Mouse (Mus musculus) gastrocnemius, postnatal 4 days (tissue): Measurements from ENCODE around the gene Gm28230. TPM values are rescaled to one million over a fixed set of nuclear protein-coding genes. Genes with fewer than 3 reads are reported as not detected.

ENCODE experiments used
- DNase-seq, 2 experiments: peaks; one replicate each; pipeline ENCODE4 v3.0.0; 2021 to 2022; ENCODE audit warnings: low spot score in 2 of 2, mixed read lengths in 2 of 2
- long read RNA-seq, 2 experiments: library from polyadenylated mRNA; stranded (forward); transcript quantifications; one replicate each; pipeline ENCODE4 v2.0.0; 2021
- total RNA-seq, 2 experiments: library from RNA; stranded (reverse); gene quantifications; 2 replicates each; pipeline ENCODE4 v1.2.3; 2021

The Gm28230 gene
- total RNA-seq, result under 1 TPM; 0.47 to 0.74 TPM
- long read RNA-seq, experiment 1, partial matches to known transcripts, result 0 of 1 reads
- long read RNA-seq, experiment 1, other reads (novel, unspliced or antisense), result 1 of 1 reads
- long read RNA-seq, experiment 2, partial matches to known transcripts, result 0 of 2 reads
- long read RNA-seq, experiment 2, other reads (novel, unspliced or antisense), result 2 of 2 reads

GRCm38 (mm10) chr2:74726551-74726950 is at the start of gene Gm28230:
Gene Gm28230, plus strand, starts transcription at chr2:74726728.
- no peak for DNase-seq

GRCm38 (mm10) chr2:74677106-74677505 is 49.4 kb upstream of the Gm28230 start:
- no peak for DNase-seq

DNA sequence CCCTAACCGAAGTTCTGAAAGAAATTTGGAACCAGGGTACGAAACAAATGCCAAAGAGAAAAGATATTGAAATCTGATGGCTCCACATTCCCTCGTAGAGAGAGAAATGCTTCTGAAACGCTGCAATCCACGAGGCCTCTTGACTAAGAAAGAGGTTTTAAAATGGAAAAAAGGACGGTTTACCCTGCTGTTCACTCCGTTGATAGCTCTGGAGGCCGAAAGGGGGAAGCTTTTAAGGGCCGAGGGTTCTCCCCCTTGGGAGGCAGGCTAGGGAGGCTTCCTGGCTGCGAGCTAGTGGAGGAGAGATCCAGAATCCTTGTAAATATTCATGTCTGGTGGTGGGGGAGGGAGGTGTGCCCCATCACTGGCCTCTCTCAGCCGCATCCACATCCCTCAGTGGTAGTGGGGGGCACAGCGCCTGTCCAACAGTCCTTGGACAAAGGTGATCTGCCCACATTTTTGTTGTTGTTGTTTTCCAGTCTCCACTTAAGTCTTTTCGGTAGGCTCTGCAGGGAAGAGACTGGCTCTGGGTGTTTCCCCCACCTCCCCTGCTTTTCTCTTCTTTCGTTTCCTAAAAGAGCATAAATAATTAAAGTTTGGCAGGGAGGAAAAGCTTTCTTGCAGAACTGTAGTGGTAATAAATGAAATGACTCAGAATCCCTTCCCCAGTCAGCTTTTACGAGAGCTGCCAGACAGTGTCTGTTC is 47.5 kb upstream of the Gm28230 start, which contains the start of gene Hoxd11:
TSS of gene Hoxd11 (plus strand) at position 667 of the 705 bp plus-strand sequence.
- DNase-seq, result no peak

- no peak for DNase-seq
These were observed 46.9 kb upstream of the Gm28230 start for GRCm38 (mm10) chr2:74679596-74679971.

DNA sequence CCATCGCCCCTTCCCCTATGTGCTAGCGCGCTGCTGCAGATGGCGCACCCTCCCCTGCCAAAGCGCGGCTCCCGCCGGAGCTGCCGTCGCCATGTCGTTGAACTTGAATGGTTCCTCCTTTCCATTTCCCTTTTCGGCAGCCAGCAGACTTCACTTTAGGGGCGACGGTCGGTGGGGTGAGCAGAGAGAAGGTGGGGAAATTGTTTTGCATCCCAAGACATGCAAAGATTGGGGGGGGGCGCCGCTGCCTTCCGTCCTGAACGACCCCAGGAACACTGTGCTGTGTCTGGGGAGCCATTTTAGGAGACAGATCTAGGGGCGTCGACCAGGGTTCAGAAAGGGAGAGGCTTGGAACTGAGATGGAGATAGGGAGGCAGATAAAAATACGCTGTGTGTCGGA is 46.5 kb upstream of the Gm28230 start:
- DNase-seq, result no peak

- DNase-seq, result no peak
These were observed 45.7 kb upstream of the Gm28230 start for GRCm38 (mm10) chr2:74680561-74681398.

DNA sequence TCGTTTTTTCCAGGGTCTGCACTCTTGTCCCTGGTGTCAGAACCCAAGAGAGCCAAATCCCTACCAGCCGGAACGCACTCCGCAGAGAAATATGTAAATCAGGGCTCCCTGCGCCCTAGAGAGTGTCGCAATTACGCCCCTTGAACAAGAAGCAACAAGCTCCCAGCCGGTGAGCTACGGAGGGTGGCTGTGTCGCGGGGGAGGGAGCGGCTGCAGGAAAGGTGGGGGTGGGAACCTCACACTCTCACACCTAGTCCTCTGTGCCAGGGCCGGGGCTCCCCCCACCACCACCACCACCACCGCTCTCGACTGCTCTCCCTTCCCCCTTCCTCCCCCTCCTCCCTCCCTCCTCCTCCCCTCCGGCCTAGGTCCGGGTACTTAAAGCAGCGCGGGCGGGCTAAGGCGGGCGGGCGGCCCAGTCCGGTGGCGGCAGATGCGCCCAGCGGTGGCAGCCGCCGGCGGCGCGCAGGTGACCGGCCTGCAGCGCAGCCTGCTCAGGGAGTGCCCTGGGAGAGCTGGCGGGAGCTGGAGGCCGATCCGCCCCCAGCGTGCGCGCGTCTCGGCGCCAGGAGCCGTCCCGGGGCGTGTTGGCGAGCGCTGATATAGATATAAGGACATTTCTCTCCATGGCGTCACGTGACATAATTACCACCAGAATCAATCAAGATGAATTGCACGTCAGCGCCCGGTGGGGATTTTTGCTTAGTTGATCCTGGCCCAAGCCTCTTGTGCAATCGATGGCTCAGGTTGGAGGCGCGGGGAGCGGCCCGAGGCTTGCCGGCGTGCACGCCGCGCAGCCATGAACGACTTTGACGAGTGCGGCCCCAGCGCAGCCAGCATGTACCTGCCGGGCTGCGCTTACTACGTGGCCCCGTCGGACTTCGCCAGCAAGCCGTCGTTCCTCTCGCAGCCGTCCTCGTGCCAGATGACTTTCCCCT is 44.7 kb upstream of the Gm28230 start:
- DNase-seq, result no peak

GRCm38 (mm10) chr2:74682796-74683195 is 43.7 kb upstream of the Gm28230 start:
- DNase-seq, result no peak

GRCm38 (mm10) chr2:74683471-74683951 is 43.0 kb upstream of the Gm28230 start:
- no peak for DNase-seq

- no peak for DNase-seq
These were observed 42.4 kb upstream of the Gm28230 start for GRCm38 (mm10) chr2:74684106-74684505.

DNA sequence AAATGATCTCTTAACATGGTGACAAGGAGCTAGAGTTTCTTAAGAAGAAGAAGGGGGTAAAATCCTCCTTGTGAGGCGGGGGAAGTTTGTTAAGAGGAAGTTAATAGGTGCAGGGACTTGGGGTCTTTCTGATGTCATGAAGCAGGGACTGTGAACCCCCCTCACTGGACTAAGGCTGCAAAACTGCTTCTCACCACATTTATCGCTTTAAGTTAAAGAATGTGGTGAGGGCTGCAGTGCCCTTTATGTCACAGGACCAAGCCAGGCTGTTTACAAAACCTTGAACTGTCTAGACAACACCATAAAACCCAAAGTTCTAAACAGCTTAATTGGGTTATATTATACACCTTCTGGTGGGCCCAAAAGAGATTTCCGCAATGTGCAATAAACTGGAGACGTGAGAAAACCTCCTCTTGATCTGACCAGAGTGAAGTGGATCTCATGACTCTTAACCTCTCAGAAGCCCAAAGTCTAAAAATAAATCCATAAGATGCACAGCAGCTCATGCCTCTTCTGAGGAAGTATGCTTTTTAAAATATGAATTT is 41.4 kb upstream of the Gm28230 start:
- DNase-seq, result no peak

GRCm38 (mm10) chr2:74686301-74686987 is 40.1 kb upstream of the Gm28230 start:
- DNase-seq, result no peak

DNA sequence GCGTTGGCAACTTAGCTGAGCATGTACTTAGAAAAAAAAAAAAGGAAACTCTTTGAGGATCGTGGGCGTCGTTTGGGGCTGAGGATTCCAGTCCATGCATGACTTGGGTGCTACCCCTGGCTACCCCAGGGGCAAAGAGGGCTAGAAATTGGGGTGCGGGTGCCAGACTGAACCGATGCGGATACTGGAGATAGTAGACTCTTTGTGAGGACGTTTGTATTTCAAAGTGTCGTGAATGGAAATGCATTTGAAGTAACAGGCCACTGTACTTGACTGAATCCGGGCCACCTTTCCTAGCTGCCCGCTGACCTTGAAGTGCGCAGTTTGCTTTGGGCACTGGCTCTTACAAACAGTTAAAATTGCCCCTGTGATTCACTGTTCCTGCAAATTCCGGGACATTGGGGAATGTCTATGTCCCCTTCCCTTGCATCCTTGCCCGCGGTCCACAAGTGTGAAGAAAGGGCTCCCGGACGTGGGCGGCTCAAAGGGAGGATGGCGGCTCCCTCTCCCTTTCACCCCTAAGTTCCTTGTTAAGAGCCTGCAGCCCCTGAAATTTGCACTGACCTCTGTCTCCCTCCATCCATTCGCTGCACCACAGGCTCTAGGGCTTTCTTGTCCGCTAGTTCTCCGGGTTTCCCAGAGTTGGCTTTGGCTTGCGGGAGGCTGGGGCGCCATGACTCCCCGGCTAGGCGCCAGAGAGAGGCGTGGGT is 39.4 kb upstream of the Gm28230 start:
- no peak for DNase-seq

DNA sequence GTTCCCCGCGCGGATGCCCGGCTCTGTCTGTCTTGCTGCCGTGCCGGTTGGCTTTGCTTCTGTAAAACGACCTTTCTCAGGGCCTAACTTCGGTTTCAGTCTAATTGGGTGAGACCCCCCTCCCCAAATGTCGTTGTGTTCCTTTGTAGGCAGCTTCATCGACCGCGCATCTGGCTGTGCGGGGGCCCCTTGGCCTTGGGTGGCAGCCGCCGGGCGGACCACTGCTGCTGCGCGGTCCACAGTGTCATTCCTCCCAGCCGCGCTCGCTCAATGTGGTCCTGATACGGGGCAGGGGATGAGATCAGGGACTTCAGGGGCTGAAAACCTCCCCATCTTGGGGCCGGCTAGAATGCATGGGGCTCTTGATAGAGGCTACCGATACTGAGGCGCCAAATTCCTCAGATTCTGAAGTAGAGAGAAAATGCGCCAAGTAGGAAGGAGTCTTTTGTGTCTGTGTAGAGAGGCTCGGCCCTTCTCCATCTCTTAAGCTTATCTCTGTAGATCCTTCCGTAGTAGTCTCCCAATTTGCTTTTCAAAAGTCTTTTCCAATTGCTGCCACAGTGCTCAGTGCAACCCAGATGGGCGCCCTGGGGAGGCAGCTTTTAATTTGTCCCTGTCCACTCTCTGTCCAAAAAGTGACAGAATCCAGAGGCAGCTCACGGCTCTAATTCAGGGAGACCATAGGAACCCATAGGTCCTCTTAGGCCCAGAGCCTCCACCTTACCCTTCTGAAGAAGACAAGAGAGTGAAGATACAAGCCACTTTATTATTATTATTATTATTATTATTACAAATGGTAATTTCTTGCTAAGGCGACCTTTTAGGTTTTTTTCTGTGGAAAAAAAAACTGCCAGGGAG is 38.6 kb upstream of the Gm28230 start:
- no peak for DNase-seq

GRCm38 (mm10) chr2:74688795-74689573 is 37.5 kb upstream of the Gm28230 start:
- DNase-seq, result no peak

GRCm38 (mm10) chr2:74689574-74690337 is 36.8 kb upstream of the Gm28230 start:
- no peak for DNase-seq

GRCm38 (mm10) chr2:74690338-74690716 is 36.2 kb upstream of the Gm28230 start:
- DNase-seq, result no peak
